Mouse (Mus musculus) hindbrain, embryonic 12.5 days (tissue): Measurements from ENCODE around the gene Mapk14. TPM values are rescaled to one million over a fixed set of nuclear protein-coding genes. Genes with fewer than 3 reads are reported as not detected.

ENCODE experiments used
- ATAC-seq: fragments of 200-750 bp; cut with Nextera tagmentation; 2 replicates; pipeline ENCODE4 v1.8.0; 2017; ENCODE audit warnings: moderate TSS enrichment; ENCODE audit not compliant: low FRiP score
- H3K27ac ChIP-seq: fragments of 300-500 bp; sonication (generic); 2 replicates; pipeline ENCODE4 v1.5.1; 2016; ENCODE audit warnings: mild to moderate bottlenecking
- H3K27me3 ChIP-seq: fragments of 300-500 bp; sonication (generic); 2 replicates; pipeline ENCODE4 v1.6.1; 2016; ENCODE audit warnings: mild to moderate bottlenecking
- H3K36me3 ChIP-seq: fragments of 300-500 bp; sonication (generic); 2 replicates; pipeline ENCODE4 v1.6.1; 2016; ENCODE audit warnings: mild to moderate bottlenecking
- H3K4me1 ChIP-seq: fragments of 300-500 bp; sonication (generic); 2 replicates; pipeline ENCODE4 v1.6.1; 2016
- H3K4me2 ChIP-seq: fragments of 300-500 bp; sonication (generic); replicated peaks from 2 replicates; pipeline ENCODE4 v1.6.1; 2016; ENCODE audit warnings: mild to moderate bottlenecking
- H3K4me3 ChIP-seq: fragments of 300-500 bp; sonication (generic); 2 replicates; pipeline ENCODE4 v1.5.1; 2016; ENCODE audit warnings: mild to moderate bottlenecking
- H3K9ac ChIP-seq: fragments of 300-500 bp; sonication (generic); 2 replicates; pipeline ENCODE4 v1.6.1; 2016; ENCODE audit warnings: mild to moderate bottlenecking, moderate library complexity
- H3K9me3 ChIP-seq: fragments of 300-500 bp; sonication (generic); replicated peaks from 2 replicates; pipeline ENCODE4 v1.6.1; 2016; ENCODE audit warnings: mild to moderate bottlenecking
- WGBS: fragments of 180-500 bp; shearing (Covaris S2); methylation state at CpG from one replicate; pipeline ENCODE4 v1.1.7; 2016; 5-methylcytosine and 5-hydroxymethylcytosine counted together
- polyA plus RNA-seq: library from polyadenylated mRNA; unstranded; fragments of >200 nt; fragmentation: Nextera tagmentation; extraction: Ambion mirVana; gene quantifications from 2 replicates; pipeline ENCODE4 v1.2.1, GENCODE M21; 2016

Gene Mapk14
- polyA plus RNA-seq, 1 experiment from 2014 or later = 45.9 TPM

- H3K4me2 ChIP-seq = no peak overlapping the region
- ATAC-seq = no peak
- H3K4me1 ChIP-seq = peaks cover 16% of the 10 kb centered on the region
- no peaks in the 10 kb centered on the region for H3K9me3 ChIP-seq
- H3K4me3 ChIP-seq = no peak overlapping the region
- 91% methylated on average over 3 of the region's 3 CpGs for WGBS
- no peaks in the 10 kb centered on the region for H3K27me3 ChIP-seq
- no peak overlapping the region for H3K27ac ChIP-seq
- H3K36me3 ChIP-seq = no peaks in the 10 kb centered on the region
- H3K9ac ChIP-seq = no peak overlapping the region
Measured at GRCm38 (mm10) chr17:28701737-28702136, 10.6 kb downstream of the Mapk14 start.

DNA sequence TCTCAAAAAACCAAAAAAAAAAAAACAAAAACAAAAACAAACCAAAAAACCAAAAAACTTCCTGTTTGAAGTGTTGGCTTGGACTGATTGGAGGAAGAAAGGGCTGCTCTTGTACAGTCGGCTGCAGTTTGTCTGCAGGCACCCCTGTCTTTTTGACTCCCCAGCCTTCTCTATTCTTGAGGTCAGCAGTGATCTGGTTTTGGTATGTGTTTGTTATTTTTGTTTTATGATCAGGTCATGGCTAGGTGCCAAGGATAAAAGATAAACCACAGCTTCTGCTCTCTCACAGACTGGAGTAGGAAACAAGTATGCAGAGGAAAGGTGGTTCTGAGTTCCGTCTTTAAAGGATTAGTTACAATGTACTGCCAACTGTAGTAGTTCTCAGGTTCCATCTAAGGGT, 11.5 kb downstream of the Mapk14 start:
- H3K4me3 ChIP-seq = no peak overlapping the region
- no peak for ATAC-seq
- no peaks in the 10 kb centered on the region for H3K9me3 ChIP-seq
- no peak overlapping the region for H3K9ac ChIP-seq
- peaks cover 11% of the 10 kb centered on the region for H3K4me1 ChIP-seq
- no peaks in the 10 kb centered on the region for H3K27me3 ChIP-seq
- WGBS = 80% methylated on average over 2 of the region's 2 CpGs
- H3K4me2 ChIP-seq = no peak overlapping the region
- no peaks in the 10 kb centered on the region for H3K36me3 ChIP-seq
- H3K27ac ChIP-seq = no peak overlapping the region

DNA sequence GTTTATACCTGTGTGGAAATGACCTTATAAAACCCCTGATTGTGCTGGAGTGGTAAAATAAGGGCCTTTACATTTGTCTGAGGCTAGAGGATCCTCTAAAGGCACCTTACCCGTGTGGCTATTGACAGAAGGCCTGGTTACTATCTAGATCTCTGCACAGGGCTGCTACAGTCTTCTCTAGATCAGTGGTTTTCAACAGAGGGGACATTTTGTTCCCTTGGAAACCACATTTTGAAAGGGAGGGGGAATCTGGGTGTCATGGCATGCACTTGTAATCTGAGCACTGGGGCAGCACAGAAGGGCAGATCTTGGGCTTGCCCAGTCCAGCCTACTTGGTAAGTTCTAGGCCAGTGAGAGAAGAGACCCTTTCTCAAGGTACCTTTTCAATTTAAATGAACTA, 15.6 kb downstream of the Mapk14 start:
- H3K4me2 ChIP-seq = no peak overlapping the region
- no peak overlapping the region for H3K27ac ChIP-seq
- ATAC-seq = no peak
- WGBS = 46% methylated on average over 1 of the region's 1 CpGs
- H3K4me1 ChIP-seq = peaks cover 7% of the 10 kb centered on the region; the same call in 1 of the 2 replicates
- H3K9me3 ChIP-seq = no peaks in the 10 kb centered on the region
- no peak overlapping the region for H3K9ac ChIP-seq
- no peak overlapping the region for H3K4me3 ChIP-seq
- no peaks in the 10 kb centered on the region for H3K36me3 ChIP-seq
- H3K27me3 ChIP-seq = no peaks in the 10 kb centered on the region

DNA sequence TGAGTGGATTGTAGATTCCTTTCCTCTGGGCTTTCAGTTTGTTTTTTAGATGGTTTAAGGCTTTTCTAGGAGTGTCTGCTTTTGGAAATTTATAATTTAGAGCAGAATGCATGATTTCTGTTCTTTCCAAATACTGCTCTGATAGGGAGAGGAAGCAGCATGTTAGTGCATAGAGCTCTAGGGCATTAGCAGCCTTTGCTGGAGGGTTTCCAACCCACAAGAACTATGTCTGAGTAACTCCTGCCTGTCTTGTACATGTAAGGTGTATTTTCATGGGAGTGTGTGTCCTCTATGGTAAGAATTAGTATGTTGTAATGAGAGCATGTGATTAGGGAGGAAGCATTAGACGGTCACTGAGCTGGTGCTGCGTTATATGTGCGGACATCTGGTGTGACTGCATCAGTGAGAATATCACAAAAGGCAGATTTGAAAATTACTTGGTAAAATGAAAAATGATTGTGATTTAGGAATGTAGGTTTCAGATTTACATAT, 16.1 kb downstream of the Mapk14 start:
- Histone ChIP-seq H3K4me1 (peaks cover 7% of the 10 kb centered on the region; the same call in 1 of the 2 replicates), H3K9ac (no peak overlapping the region), H3K27me3 (no peaks in the 10 kb centered on the region), H3K4me3 (no peak overlapping the region), H3K36me3 (no peaks in the 10 kb centered on the region), H3K27ac (no peak overlapping the region), H3K4me2 (no peak overlapping the region), H3K9me3 (no peaks in the 10 kb centered on the region)
- 95% methylated on average over 3 of the region's 3 CpGs for WGBS
- no peak for ATAC-seq

DNA sequence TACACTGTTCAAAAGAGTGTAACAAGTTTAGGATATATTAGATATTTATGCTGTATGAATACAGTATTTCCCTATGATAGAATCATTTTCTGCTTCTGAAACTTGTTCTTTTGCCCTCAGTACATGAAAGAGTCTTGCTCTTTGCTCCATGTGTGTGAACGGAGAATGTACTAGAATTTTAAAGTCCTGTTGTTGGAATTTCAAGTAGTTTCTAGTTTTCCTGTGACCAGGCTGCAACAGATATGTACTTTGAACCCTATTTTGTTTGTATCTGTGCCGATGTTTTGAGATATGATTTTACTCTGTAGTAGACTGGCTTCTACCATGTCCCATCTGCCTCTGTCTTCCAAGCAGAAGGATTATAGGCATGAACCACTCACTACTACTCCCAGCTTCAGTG, 16.7 kb downstream of the Mapk14 start:
- no peak overlapping the region for H3K4me2 ChIP-seq
- ATAC-seq = no peak
- H3K4me1 ChIP-seq = peaks cover 7% of the 10 kb centered on the region; the same call in 1 of the 2 replicates
- no peak overlapping the region for H3K27ac ChIP-seq
- H3K36me3 ChIP-seq = no peaks in the 10 kb centered on the region
- H3K27me3 ChIP-seq = no peaks in the 10 kb centered on the region
- no peaks in the 10 kb centered on the region for H3K9me3 ChIP-seq
- H3K4me3 ChIP-seq = no peak overlapping the region
- 94% methylated on average over 2 of the region's 2 CpGs for WGBS
- no peak overlapping the region for H3K9ac ChIP-seq

DNA sequence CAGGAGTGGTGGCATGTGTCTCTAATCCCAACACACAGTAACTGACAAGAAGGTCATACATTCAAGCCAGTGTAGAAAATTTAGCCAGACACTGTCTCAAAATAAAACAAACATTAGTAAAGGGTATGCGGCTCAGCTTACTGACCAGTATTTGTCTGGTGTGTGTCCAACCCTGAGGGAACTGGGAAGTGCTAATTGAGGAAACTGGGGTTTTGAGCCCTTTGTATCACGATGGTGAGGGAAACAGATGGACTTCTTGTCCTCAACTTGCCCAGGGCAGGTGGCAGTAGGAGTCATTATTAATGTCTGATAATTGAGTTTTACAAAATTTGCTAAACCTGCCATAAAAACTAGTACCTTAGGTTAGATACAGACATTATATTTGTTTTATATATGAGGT, 17.9 kb downstream of the Mapk14 start:
- no peaks in the 10 kb centered on the region for H3K9me3 ChIP-seq
- H3K36me3 ChIP-seq = peaks cover 5% of the 10 kb centered on the region
- H3K4me3 ChIP-seq = no peak overlapping the region
- WGBS = 61% methylated on average over 2 of the region's 2 CpGs
- H3K27ac ChIP-seq = no peak overlapping the region
- H3K4me1 ChIP-seq = peaks cover 7% of the 10 kb centered on the region; the same call in 1 of the 2 replicates
- ATAC-seq = no peak
- no peak overlapping the region for H3K4me2 ChIP-seq
- H3K27me3 ChIP-seq = no peaks in the 10 kb centered on the region
- H3K9ac ChIP-seq = no peak overlapping the region

DNA sequence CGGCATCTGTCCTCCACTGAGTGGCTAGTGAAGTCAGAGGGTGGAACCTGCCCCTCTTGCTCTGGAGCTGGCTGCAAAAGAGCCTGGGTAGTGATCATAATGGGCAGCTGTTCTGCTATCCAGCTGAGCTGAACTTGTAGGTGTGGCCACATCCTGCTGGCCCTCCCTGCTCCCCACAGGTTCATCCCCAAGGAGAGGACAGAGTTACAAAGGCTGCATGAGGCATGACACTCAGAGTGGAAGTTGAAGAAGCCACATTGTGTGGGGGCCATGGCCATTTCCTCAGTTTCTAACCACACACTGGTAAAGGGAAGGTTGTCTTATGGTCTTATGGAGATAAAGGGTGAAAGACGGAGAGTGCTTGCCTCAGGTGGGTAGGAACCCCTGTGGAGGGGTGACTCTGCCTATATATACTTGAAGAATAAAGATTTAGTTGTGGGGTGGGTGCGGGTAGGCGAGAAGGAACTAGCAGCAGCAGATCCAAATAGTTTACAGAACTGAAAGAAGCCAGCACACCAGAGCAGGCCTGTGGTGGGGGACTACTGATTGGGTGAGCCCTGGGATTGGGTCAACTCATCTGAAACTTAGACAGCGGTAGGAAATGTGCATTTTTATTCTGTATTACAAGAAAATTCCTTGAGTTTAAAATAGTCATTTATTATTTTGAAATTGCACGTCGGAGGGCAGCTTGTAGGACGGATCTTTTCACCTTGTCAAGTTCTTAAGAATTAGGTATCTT, 18.6 kb downstream of the Mapk14 start:
- Histone ChIP-seq H3K4me2 (no peak overlapping the region), H3K27ac (no peak overlapping the region), H3K27me3 (no peaks in the 10 kb centered on the region), H3K4me1 (peaks cover 7% of the 10 kb centered on the region; the same call in 1 of the 2 replicates), H3K4me3 (no peak overlapping the region), H3K9me3 (no peaks in the 10 kb centered on the region), H3K36me3 (peaks cover 13% of the 10 kb centered on the region), H3K9ac (no peak overlapping the region)
- 92% methylated on average over 8 of the region's 8 CpGs for WGBS
- no peak for ATAC-seq

- ATAC-seq = no peak
- Histone ChIP-seq H3K27ac (no peak overlapping the region), H3K4me2 (no peak overlapping the region), H3K9ac (no peak overlapping the region), H3K4me1 (peaks cover 7% of the 10 kb centered on the region; the same call in 1 of the 2 replicates), H3K36me3 (peaks cover 17% of the 10 kb centered on the region), H3K27me3 (no peaks in the 10 kb centered on the region), H3K9me3 (no peaks in the 10 kb centered on the region), H3K4me3 (no peak overlapping the region)
- WGBS = 89% methylated on average over 8 of the region's 8 CpGs
Measured at GRCm38 (mm10) chr17:28710291-28710688, 19.2 kb downstream of the Mapk14 start.

GRCm38 (mm10) chr17:28711237-28711636, 20.1 kb downstream of the Mapk14 start:
- no peak overlapping the region for H3K4me2 ChIP-seq
- no peak for ATAC-seq
- H3K9ac ChIP-seq = no peak overlapping the region
- no peak overlapping the region for H3K4me3 ChIP-seq
- peaks cover 23% of the 10 kb centered on the region for H3K36me3 ChIP-seq
- 87% methylated on average over 6 of the region's 6 CpGs for WGBS
- H3K27ac ChIP-seq = no peak overlapping the region
- H3K27me3 ChIP-seq = no peaks in the 10 kb centered on the region
- H3K4me1 ChIP-seq = peaks cover 7% of the 10 kb centered on the region; the same call in 1 of the 2 replicates
- H3K9me3 ChIP-seq = no peaks in the 10 kb centered on the region

DNA sequence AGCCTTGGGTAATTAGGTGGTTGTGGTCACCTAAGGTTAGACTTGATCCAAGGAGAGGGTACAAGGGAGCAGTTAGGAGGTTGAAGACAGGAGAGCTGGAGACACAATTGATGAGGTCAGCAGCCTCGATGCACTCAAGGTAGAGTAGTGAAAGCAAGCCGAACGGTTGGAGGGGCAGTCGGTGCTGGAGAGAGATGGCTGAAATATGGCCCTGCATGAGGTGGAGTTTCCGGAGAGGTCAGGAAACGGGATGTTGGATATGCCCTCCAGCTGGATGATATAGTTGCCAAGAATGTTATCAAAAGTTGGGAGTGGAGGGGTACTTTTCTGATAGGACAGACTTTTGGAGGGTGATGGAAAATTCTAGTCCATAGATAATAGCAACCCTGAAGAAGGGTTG, 21.2 kb downstream of the Mapk14 start:
- Histone ChIP-seq H3K27me3 (no peaks in the 10 kb centered on the region), H3K9me3 (no peaks in the 10 kb centered on the region), H3K4me2 (no peak overlapping the region), H3K36me3 (peaks cover 30% of the 10 kb centered on the region), H3K9ac (no peak overlapping the region), H3K27ac (no peak overlapping the region), H3K4me1 (peaks cover 4% of the 10 kb centered on the region; the same call in 1 of the 2 replicates), H3K4me3 (no peak overlapping the region)
- no peak for ATAC-seq
- 93% methylated on average over 6 of the region's 6 CpGs for WGBS

DNA sequence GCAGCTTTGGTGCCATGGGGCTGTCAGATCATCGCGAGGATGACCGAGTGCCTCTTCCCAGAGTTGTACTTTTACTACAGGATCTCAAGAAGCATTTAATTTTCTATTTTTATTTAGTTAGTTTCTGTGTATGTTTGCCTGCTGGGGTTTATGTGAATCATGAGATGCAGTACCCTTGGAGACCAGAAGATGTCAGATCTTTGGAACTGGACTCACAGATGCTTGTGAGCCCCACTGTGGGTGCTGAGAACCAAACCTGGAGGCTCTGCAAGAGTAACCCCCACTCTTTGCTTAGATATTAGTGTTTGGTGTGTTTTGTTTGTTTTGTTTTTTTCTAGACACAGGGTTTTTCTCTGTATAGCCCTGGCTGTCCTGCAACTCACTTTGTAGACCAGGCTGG, 22.9 kb downstream of the Mapk14 start:
- Histone ChIP-seq H3K27me3 (no peaks in the 10 kb centered on the region), H3K27ac (no peak overlapping the region), H3K9me3 (no peaks in the 10 kb centered on the region), H3K4me1 (peaks cover 5% of the 10 kb centered on the region; the same call in 1 of the 2 replicates), H3K4me3 (no peak overlapping the region), H3K4me2 (no peak overlapping the region), H3K9ac (no peak overlapping the region), H3K36me3 (peaks cover 39% of the 10 kb centered on the region)
- ATAC-seq = no peak
- 92% methylated on average over 3 of the region's 3 CpGs for WGBS

- H3K27ac ChIP-seq = no peak overlapping the region
- 0 out of 2 replicates have a peak, but pooled peaks cover 2% of the 10 kb centered on the region for H3K4me1 ChIP-seq
- peaks cover 52% of the 10 kb centered on the region for H3K36me3 ChIP-seq
- H3K4me3 ChIP-seq = no peak overlapping the region
- 81% methylated on average over 7 of the region's 7 CpGs for WGBS
- no peak overlapping the region for H3K4me2 ChIP-seq
- H3K27me3 ChIP-seq = no peaks in the 10 kb centered on the region
- no peak overlapping the region for H3K9ac ChIP-seq
- no peaks in the 10 kb centered on the region for H3K9me3 ChIP-seq
- ATAC-seq = no peak
Measured at GRCm38 (mm10) chr17:28715832-28716548, 24.9 kb downstream of the Mapk14 start.
